ENCODE assay signal across 8 mouse cellular contexts in genomic region chr7:139364005-139364557, GRCm38 (mm10). TPM values are rescaled to one million over a fixed set of nuclear protein-coding genes. Genes with fewer than 3 reads are reported as not detected.
DNase-seq lines count a peak whose midpoint lies in the region; ATAC-seq lines count a peak whose summit lies in the region.

No protein-coding gene starts in this region.

- H3K4me3 ChIP-seq in hindbrain, embryonic 10.5 days: peak overlapping the region; percentile 24
- no peak overlapping the region for H3K4me3 ChIP-seq in lung, embryonic 15.5 days

- H3K9ac ChIP-seq in lung, embryonic 15.5 days: no peak overlapping the region

- H3K27me3 ChIP-seq in hindbrain, embryonic 10.5 days (ENCODE audit: insufficient read depth, poor library complexity, severe bottlenecking): 0 out of 2 replicates have a peak, but pooled peaks cover 4% of the 10 kb centered on the region
- no peaks in the 10 kb centered on the region for H3K27me3 ChIP-seq in lung, embryonic 15.5 days

- ATAC-seq in lung, embryonic 15.5 days (ENCODE audit: borderline replicate concordance, extremely low read depth, low FRiP score, low TSS enrichment): peak; percentile 72
- no peak for ATAC-seq in CD4-positive, CD25-positive, alpha-beta regulatory T cell, adult 4 months

- 6% methylated on average over 9 of the region's 9 CpGs for WGBS in hindbrain, embryonic 10.5 days
- WGBS in lung, embryonic 15.5 days: 1% methylated on average over 9 of the region's 9 CpGs

- H3K36me3 ChIP-seq in hindbrain, embryonic 10.5 days: no peaks in the 10 kb centered on the region
- H3K36me3 ChIP-seq in lung, embryonic 15.5 days: no peaks in the 10 kb centered on the region

- H3K9me3 ChIP-seq in hindbrain, embryonic 10.5 days: no peaks in the 10 kb centered on the region
- no peaks in the 10 kb centered on the region for H3K9me3 ChIP-seq in lung, embryonic 15.5 days

- H3K4me1 ChIP-seq in hindbrain, embryonic 10.5 days (replicated peaks): peaks cover 44% of the 10 kb centered on the region
- H3K4me1 ChIP-seq in lung, embryonic 15.5 days: peaks cover 64% of the 10 kb centered on the region

- DNase-seq in R1 (ENCODE audit: low read depth, low spot score): peak; percentile 99
- DNase-seq in cerebellum, postnatal 10 days: peak; percentile 83 to 85
- peak; percentile 37 to 47 for DNase-seq in frontal cortex, postnatal 10 days (ENCODE audit: low spot score in 2 of 2)
- DNase-seq in hindbrain, embryonic 10.5 days (ENCODE audit: low spot score): peak; percentile 86
- peak; percentile 42 to 56 for DNase-seq in layer of hippocampus, postnatal 10 days (ENCODE audit: low spot score in 2 of 2)
- DNase-seq in retina, postnatal 1 day: peak; percentile 87

- H3K4me2 ChIP-seq in lung, embryonic 15.5 days: peak overlapping the region; percentile 36

- peak overlapping the region; percentile 83 for H3K27ac ChIP-seq in hindbrain, embryonic 10.5 days
- H3K27ac ChIP-seq in lung, embryonic 15.5 days: peak overlapping the region; percentile 93

RNA-seq across cellular contexts. Expression of gene Inpp5a, which starts 24.8 kb away (rescaled TPM):
- polyA plus RNA-seq in hindbrain, embryonic 10.5 days (2016; fragmentation: Nextera tagmentation; extraction: Ambion mirVana): 17.9 and 19.0 TPM in 2 replicates
- total RNA-seq in layer of hippocampus, postnatal 10 days (2021): 10 to 100 TPM; 41.2 to 43.2 TPM
- polyA plus RNA-seq in lung, embryonic 15.5 days (2015; fragmentation: Nextera tagmentation; extraction: Ambion mirVana): 31.2 and 35.9 TPM in 2 replicates
- 10 to 100 TPM in 1 of 2 experiments, 1 to 10 TPM in 1; 8.8 to 11.7 TPM for polyA plus RNA-seq in CD4-positive, CD25-positive, alpha-beta regulatory T cell, adult 4 months (2017; shearing (Covaris generic))

Comparison
In these comparisons a context has a peak if more than half of its experiments do, and no peak if none do; other contexts are left out.
1. DNase-seq: peak in every context shown above with its lines; median percentile 99 in R1; 87 in retina, postnatal 1 day; 86 in hindbrain, embryonic 10.5 days; 84 in cerebellum, postnatal 10 days; 49 in layer of hippocampus, postnatal 10 days; 42 in frontal cortex, postnatal 10 days.